Mouse (Mus musculus): ENCODE data around the gene Amotl2.

- TF ChIP-seq CTCF (IDR thresholded peaks at IDR 0.05; ENCODE audit: borderline replicate concordance, control insufficient read depth, extremely low read depth, insufficient read depth, low read length, poor library complexity) (no peak), POLR2A (IDR thresholded peaks at IDR 0.05; ENCODE audit: control insufficient read depth, extremely low read depth, insufficient read depth, low read length, poor library complexity) (no peak)
Observed at GRCm38 (mm10) chr9:102755591-102756270, 39.3 kb downstream of the Amotl2 start.
